Mouse (Mus musculus) natural killer cell, adult 2 months (primary cell): ENCODE measurements around the gene Nell1.
"Not testable (repeated sequence)": the region's sequence is repeated elsewhere in the genome, so short reads cannot be mapped to it uniquely, and the experiment has no call there.

Experiments
- DNase-seq, 2 experiments: peaks; one replicate each; pipeline ENCODE4 v3.0.0; 2022; ENCODE audit warnings: low spot score in 2 of 2

Gene Nell1

GRCm38 (mm10) chr7:49974841-49975440 lies at the start of gene Nell1:
Gene Nell1, plus strand, starts transcription at chr7:49974864.
- DNase-seq = no peak

- no peak for DNase-seq
These were observed 46.1 kb upstream of the Nell1 start for GRCm38 (mm10) chr7:49928571-49928970.

GRCm38 (mm10) chr7:49929999-49930398 lies 44.7 kb upstream of the Nell1 start:
- DNase-seq = no peak

- not testable (repeated sequence) for DNase-seq
These were observed 41.1 kb upstream of the Nell1 start for GRCm38 (mm10) chr7:49933386-49934115.

- DNase-seq = no peak
These were observed 37.8 kb upstream of the Nell1 start for GRCm38 (mm10) chr7:49936821-49937220.

GRCm38 (mm10) chr7:49942023-49942422 lies 32.6 kb upstream of the Nell1 start:
- no peak for DNase-seq

GRCm38 (mm10) chr7:49942490-49942889 lies 32.2 kb upstream of the Nell1 start:
- no peak for DNase-seq

- no peak for DNase-seq
These were observed 28.0 kb upstream of the Nell1 start for GRCm38 (mm10) chr7:49946691-49947090.

GRCm38 (mm10) chr7:49953546-49954181 lies 21.0 kb upstream of the Nell1 start:
- DNase-seq = no peak

GRCm38 (mm10) chr7:49954834-49955233 lies 19.8 kb upstream of the Nell1 start:
- no peak for DNase-seq

- DNase-seq = no peak
These were observed 17.5 kb upstream of the Nell1 start for GRCm38 (mm10) chr7:49957142-49957541.

GRCm38 (mm10) chr7:49963764-49964163 lies 10.9 kb upstream of the Nell1 start:
- no peak for DNase-seq

- DNase-seq = no peak
These were observed 5.1 kb upstream of the Nell1 start for GRCm38 (mm10) chr7:49969516-49969915.

GRCm38 (mm10) chr7:49975441-49976121 lies 917 bp downstream of the Nell1 start:
- DNase-seq = no peak

- DNase-seq = no peak
These were observed 7.0 kb downstream of the Nell1 start for GRCm38 (mm10) chr7:49981511-49982227.

- no peak for DNase-seq
These were observed 10.0 kb downstream of the Nell1 start for GRCm38 (mm10) chr7:49984698-49985097.

- DNase-seq = no peak
These were observed 11.3 kb downstream of the Nell1 start for GRCm38 (mm10) chr7:49985947-49986346.

GRCm38 (mm10) chr7:49999321-49999720 lies 24.7 kb downstream of the Nell1 start:
- no peak for DNase-seq

- DNase-seq = no peak
These were observed 30.6 kb downstream of the Nell1 start for GRCm38 (mm10) chr7:50005268-50005667.

- no peak for DNase-seq
These were observed 60.8 kb downstream of the Nell1 start for GRCm38 (mm10) chr7:50035187-50036153.

GRCm38 (mm10) chr7:50041112-50041511 lies 66.4 kb downstream of the Nell1 start:
- no peak for DNase-seq
